ENCODE assay signal across 7 mouse cellular contexts in the genomic region with DNA sequence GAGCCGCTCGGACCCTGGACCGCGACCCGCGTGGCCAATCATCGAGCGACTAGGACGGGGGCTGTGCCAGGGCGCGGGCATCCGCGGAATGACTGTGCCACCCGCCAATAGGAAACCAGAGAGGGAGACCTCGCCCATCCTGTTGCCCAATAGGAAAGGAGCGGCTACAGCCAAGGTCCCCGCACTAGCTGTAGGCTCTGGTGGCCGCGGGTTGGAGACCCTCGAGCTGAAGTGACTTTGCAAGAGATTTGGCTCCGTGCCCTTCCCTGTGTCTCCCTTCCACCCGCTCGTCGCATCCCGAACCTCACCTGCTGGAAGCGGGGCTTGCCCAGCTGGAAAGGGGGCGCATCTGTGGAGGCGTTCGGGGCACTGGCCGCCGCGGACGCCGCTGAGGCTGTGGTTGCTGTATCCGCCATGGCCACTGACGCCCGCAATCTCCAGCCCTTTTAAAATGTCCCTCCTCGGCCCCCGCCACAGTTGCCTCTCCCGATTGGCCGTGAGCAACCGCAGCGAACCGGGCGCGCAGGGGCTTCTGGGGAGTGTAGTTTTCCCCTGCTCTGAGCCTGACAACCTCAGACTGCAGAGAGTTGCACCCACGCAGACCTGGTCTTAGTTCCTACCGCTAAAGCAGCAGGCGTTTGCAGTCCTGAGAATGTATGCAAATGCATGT. TPM values are rescaled to one million over a fixed set of nuclear protein-coding genes. Genes with fewer than 3 reads are reported as not detected.
DNase-seq lines count a peak whose midpoint lies in the region; ATAC-seq lines count a peak whose summit lies in the region.

A gene (minus strand): TSS at position 423 of the 670 bp plus-strand sequence.

- no peaks in the 10 kb centered on the region for H3K9me3 ChIP-seq in intestine, embryonic 16.5 days (ENCODE audit: control insufficient read depth, low read length)
- no peaks in the 10 kb centered on the region for H3K9me3 ChIP-seq in midbrain, embryonic 11.5 days (ENCODE audit: control insufficient read depth, low read length)

- no peaks in the 10 kb centered on the region for H3K27me3 ChIP-seq in intestine, embryonic 16.5 days (replicated peaks; ENCODE audit: control insufficient read depth, insufficient read depth, low read length)
- H3K27me3 ChIP-seq in midbrain, embryonic 11.5 days (ENCODE audit: control insufficient read depth, insufficient read depth, low read length): peaks cover 7% of the 10 kb centered on the region

- peak within 1 kb of the TSS; percentile 76 for H3K4me3 ChIP-seq in intestine, embryonic 16.5 days (ENCODE audit: low read length)
- peak within 1 kb of the TSS; percentile 67 for H3K4me3 ChIP-seq in midbrain, embryonic 11.5 days (ENCODE audit: low read depth, low read length)

- ATAC-seq in intestine, embryonic 16.5 days: peak; percentile 98
- ATAC-seq in midbrain, embryonic 11.5 days (ENCODE audit: low FRiP score): peak; percentile 98

- WGBS in intestine, embryonic 16.5 days: under 1% methylated on average over 49 of the region's 49 CpGs
- WGBS in midbrain, embryonic 11.5 days: under 1% methylated on average over 49 of the region's 49 CpGs

- peak within 1 kb of the TSS; percentile 98 for H3K4me2 ChIP-seq in intestine, embryonic 16.5 days (ENCODE audit: low read depth, low read length)
- H3K4me2 ChIP-seq in midbrain, embryonic 11.5 days: peak within 1 kb of the TSS; percentile 98

- peak within 1 kb of the TSS; percentile 81 for H3K9ac ChIP-seq in intestine, embryonic 16.5 days (ENCODE audit: low read depth, low read length)
- H3K9ac ChIP-seq in midbrain, embryonic 11.5 days (ENCODE audit: low read length): peak within 1 kb of the TSS; percentile 76

- H3K4me1 ChIP-seq in intestine, embryonic 16.5 days (ENCODE audit: control insufficient read depth, insufficient read depth, low read length): peaks cover 28% of the 10 kb centered on the region
- peaks cover 5% of the 10 kb centered on the region for H3K4me1 ChIP-seq in midbrain, embryonic 11.5 days (ENCODE audit: control insufficient read depth, insufficient read depth, low read length)

- intact Hi-C loops in left cerebral cortex, postnatal 36 days (cut with DNase I): no loop called here

- H3K27ac ChIP-seq in intestine, embryonic 16.5 days (ENCODE audit: low read length): peak within 1 kb of the TSS; percentile 93
- H3K27ac ChIP-seq in midbrain, embryonic 11.5 days (ENCODE audit: low read depth, low read length): peak within 1 kb of the TSS; percentile 68

- peak; percentile 95 for DNase-seq in adrenal gland, adult 8-10 months
- peak; percentile 97 for DNase-seq in embryo, embryonic 9.5 days (ENCODE audit: extremely low spot score)
- DNase-seq in gastrocnemius, postnatal 4 days (ENCODE audit: low spot score in 2 of 2): peak; percentile 93 to 98
- DNase-seq in left cerebral cortex, postnatal 36 days (ENCODE audit: low spot score in 2 of 2): peak; percentile 96
- peak; percentile 99 for DNase-seq in midbrain, embryonic 11.5 days (ENCODE audit: low spot score, missing footprints)
- peak; percentile 91 for DNase-seq in skeletal muscle tissue, adult 2 months (ENCODE audit: low read depth, low spot score)

- H3K36me3 ChIP-seq in intestine, embryonic 16.5 days (ENCODE audit: control insufficient read depth, insufficient read depth, low read length): no peaks in the 10 kb centered on the region
- H3K36me3 ChIP-seq in midbrain, embryonic 11.5 days (ENCODE audit: control insufficient read depth, insufficient read depth, low read length): no peaks in the 10 kb centered on the region

RNA-seq across cellular contexts. Expression of the gene that starts here (rescaled TPM):
- 10 to 100 TPM; 16.2 to 27.2 (median 21.0) TPM for total RNA-seq in adrenal gland, adult 8-10 months (2022)
- total RNA-seq in gastrocnemius, postnatal 4 days (2021): 1 to 10 TPM; 4.7 to 5.4 TPM
- 5.3 and 7.2 TPM in 2 replicates for polyA plus RNA-seq in intestine, embryonic 16.5 days (2015; fragmentation: Nextera tagmentation; extraction: Ambion mirVana)
- 100 to 1,000 TPM; 172 to 183 TPM for total RNA-seq in left cerebral cortex, postnatal 36 days (2021)
- 5.7 and 6.2 TPM in 2 replicates for polyA plus RNA-seq in midbrain, embryonic 11.5 days (2014; fragmentation: Nextera tagmentation; extraction: Ambion mirVana)

Comparison
In these comparisons a context has a peak if more than half of its experiments do, and no peak if none do; other contexts are left out.
1. Peak in every context shown above with its lines: DNase-seq, ATAC-seq, H3K4me3 ChIP-seq and H3K27ac ChIP-seq.
2. RNA of the gene that starts here (total RNA-seq): 172 to 183 TPM in left cerebral cortex, postnatal 36 days; 16.2 to 27.2 TPM in adrenal gland, adult 8-10 months and 4.7 to 5.4 TPM in gastrocnemius, postnatal 4 days; every median in the first group is over 4 times any median in the second.